Mouse (Mus musculus): Measurements from ENCODE around the gene Zcchc10. TPM values are rescaled to one million over a fixed set of nuclear protein-coding genes. Genes with fewer than 3 reads are reported as not detected.
A peak's percentile ranks its signal among the peaks of the same experiment; 100 is the strongest.

The Zcchc10 gene
- polyA plus RNA-seq, 1 experiment from 2014 or later, result 18.7 TPM

DNA sequence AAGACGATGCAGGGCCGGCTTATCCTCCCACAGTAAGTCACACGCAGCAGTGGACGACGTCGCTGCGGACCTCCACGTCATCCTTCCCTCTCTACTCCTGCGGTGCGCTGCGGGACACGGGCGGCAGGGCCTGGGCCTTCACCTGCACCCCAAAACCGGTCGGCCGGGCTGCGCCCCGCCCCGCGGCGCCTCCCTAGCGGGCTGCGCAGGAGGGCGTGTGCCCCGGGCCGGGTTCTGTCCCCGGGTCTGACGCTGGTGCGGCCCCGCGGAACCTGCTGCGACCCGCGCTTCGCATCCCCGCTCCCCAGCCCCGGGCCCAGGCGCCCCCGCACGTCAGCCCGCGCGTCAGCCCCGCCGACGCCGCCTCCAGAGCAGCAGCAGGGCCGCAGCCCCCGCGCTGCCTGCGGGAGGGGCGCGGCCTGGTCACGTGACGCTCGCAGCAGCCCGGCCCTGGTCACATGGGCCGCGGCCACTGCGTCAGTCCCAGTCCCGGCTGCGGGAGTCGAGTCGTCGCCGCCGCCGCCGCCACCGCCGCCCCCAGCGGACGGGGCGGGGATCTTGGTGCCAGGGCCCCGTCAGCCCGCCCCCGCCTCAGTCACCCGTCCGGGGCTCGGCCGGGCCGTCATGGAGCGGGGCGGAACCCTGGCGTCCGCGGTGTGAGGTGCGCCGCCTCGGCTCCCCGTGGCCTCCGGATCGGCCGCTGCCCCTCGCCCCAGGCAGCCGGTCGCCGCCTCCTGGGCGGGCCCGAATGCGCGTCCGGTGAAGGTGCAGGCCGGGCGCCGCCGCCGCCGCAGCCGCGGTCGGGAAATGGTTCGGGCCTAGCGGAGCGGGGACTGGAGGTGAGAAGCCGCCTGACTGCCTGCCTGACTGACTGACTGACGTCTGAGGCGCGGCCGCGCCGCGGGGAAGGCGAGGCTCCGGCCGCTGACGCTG lies 26.1 kb downstream of the Zcchc10 start, which contains the start of gene Aff4:
TSS of gene Aff4 (plus strand) at position 543 of the 933 bp plus-strand sequence.
- ATAC-seq (ENCODE audit: low read depth), result peak; percentile 96
- Histone ChIP-seq H3K9ac (replicated peaks; ENCODE audit: low read depth, low read length) (peak within 1 kb of the TSS; percentile 99), H3K27ac (ENCODE audit: low read depth, low read length) (peak within 1 kb of the TSS; percentile 99), H3K36me3 (ENCODE audit: control insufficient read depth, insufficient read depth, low read length) (no peaks in the 10 kb centered on the region), H3K4me2 (ENCODE audit: low read depth, low read length) (peak within 1 kb of the TSS; percentile 49), H3K9me3 (ENCODE audit: control insufficient read depth, low read length) (no peaks in the 10 kb centered on the region), H3K4me1 (ENCODE audit: control insufficient read depth, insufficient read depth, low read length) (peaks cover 5% of the 10 kb centered on the region), H3K4me3 (ENCODE audit: low read depth, low read length) (peak within 1 kb of the TSS; percentile 96), H3K27me3 (ENCODE audit: control insufficient read depth, insufficient read depth, low read length) (peaks cover 2% of the 10 kb centered on the region; the same call in 1 of the 2 replicates)
- WGBS, result under 1% methylated on average over 96 of the region's 127 CpGs

DNA sequence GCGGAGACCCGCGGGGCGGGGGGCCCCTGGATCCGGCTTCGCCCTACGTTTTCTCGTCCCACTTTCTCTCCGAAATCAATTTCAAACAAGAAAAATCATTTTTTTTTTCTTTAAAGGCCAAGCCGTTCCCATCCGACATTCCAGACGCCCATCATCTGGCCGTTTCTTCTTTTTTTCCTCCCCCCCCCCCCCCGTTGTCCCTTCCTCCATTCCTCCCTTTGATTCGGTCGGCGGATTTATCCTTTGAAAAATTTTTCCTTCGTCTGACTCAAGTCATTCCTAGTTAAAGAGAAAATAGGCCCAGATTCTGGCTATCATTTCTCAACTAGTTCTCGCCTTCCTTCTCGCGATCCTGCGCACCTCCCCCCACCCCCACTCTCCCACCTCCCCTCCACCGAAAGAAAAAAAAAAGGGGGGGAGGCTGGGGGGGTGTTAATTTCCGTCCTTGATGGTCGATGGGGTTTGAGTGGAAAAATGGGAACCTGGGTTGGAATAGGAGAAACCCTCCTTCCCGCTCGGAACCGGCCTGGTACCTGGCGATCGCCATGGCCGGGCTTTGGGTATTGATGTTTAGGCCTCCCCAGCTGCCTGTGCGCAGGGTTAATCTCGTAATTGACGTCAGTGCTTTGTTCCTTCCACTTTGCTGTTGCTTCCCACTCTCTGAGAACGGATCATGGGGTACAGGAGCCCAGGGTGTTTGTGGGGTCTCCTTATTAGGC lies 26.9 kb downstream of the Zcchc10 start:
- under 1% methylated on average over 34 of the region's 35 CpGs for WGBS
- Histone ChIP-seq H3K36me3 (ENCODE audit: control insufficient read depth, insufficient read depth, low read length) (no peaks in the 10 kb centered on the region), H3K27me3 (ENCODE audit: control insufficient read depth, insufficient read depth, low read length) (peaks cover 2% of the 10 kb centered on the region; the same call in 1 of the 2 replicates), H3K9me3 (ENCODE audit: control insufficient read depth, low read length) (no peaks in the 10 kb centered on the region), H3K9ac (replicated peaks; ENCODE audit: low read depth, low read length) (peak overlapping the region; percentile 99), H3K4me1 (ENCODE audit: control insufficient read depth, insufficient read depth, low read length) (peaks cover 5% of the 10 kb centered on the region), H3K4me3 (ENCODE audit: low read depth, low read length) (peak overlapping the region; percentile 96), H3K27ac (ENCODE audit: low read depth, low read length) (peak overlapping the region; percentile 99), H3K4me2 (ENCODE audit: low read depth, low read length) (peak overlapping the region; percentile 49)
- peak; percentile 23; the same call in 1 of the 2 replicates for ATAC-seq (ENCODE audit: low read depth)

DNA sequence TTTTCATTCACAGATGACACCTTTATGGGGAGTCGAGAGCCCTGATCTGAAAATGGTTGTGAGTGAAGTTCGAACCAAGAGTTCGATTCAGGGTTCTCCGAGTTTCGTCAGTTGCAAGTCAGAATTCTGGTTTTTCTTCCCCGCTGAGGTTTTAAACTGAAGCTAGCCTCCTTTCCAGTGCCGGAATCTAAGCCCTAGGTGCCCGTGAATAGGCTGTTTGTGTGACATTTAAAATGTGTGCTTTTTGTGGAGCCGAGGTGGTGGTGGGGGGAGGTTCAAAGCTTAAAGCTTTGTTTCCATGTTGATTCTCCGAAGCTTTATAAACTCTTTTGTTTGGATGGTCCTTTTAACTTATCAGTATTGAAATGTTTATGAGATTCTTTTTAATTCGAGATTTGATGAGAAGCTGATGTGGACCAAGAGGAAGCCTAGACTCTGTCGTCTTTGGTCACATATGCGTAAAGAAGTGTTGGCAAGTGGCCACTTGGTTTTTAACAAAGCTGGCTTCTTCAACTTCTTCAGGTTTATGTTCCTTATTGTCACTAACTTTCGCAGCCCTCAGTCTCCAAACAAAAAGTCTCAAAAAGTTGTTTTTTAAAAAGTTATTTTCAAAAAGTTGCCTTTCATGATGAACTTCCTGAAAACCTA lies 27.6 kb downstream of the Zcchc10 start:
- Histone ChIP-seq H3K4me2 (ENCODE audit: low read depth, low read length) (peak overlapping the region; percentile 49), H3K4me1 (ENCODE audit: control insufficient read depth, insufficient read depth, low read length) (peaks cover 5% of the 10 kb centered on the region), H3K27ac (ENCODE audit: low read depth, low read length) (peak overlapping the region; percentile 99), H3K9ac (replicated peaks; ENCODE audit: low read depth, low read length) (peak overlapping the region; percentile 99), H3K9me3 (ENCODE audit: control insufficient read depth, low read length) (no peaks in the 10 kb centered on the region), H3K27me3 (ENCODE audit: control insufficient read depth, insufficient read depth, low read length) (peaks cover 2% of the 10 kb centered on the region; the same call in 1 of the 2 replicates), H3K4me3 (ENCODE audit: low read depth, low read length) (peak overlapping the region; percentile 96), H3K36me3 (ENCODE audit: control insufficient read depth, insufficient read depth, low read length) (no peaks in the 10 kb centered on the region)
- 3% methylated on average over 14 of the region's 14 CpGs for WGBS
- no peak for ATAC-seq (ENCODE audit: low read depth)

DNA sequence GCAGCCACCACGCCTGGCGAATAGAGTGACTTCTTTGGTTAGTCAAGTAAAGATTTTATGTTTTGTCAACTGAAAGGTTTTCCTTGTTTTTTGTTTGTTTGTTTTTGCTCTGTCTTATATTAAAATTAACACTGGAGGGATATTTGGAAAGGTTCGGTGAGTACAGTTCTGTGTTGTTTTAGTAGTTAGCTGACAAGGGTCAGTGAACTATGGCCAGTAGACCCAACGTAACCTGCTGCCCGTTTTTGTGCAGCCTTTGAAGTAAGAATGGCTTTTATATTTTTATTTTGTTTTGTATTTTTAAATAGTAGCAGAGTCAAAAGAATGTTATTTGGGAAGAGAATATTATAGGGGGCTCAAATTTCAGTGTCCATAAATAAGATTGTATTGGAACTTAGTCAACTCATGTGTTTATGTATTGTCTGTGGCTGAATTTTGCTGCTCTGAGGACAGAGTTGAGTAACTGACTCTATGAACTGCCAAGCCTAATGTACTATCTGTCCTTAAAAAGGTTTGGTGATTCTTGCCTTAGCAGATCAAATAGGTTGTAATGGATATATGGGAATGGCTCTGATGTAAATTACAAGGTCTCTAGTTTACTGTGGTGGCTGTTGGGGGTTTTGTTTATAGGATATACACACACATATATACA lies 34.2 kb downstream of the Zcchc10 start:
- H3K9me3 ChIP-seq (ENCODE audit: control insufficient read depth, low read length), result no peaks in the 10 kb centered on the region
- WGBS, result 94% methylated on average over 5 of the region's 5 CpGs
- H3K27me3 ChIP-seq (ENCODE audit: control insufficient read depth, insufficient read depth, low read length), result no peaks in the 10 kb centered on the region
- no peaks in the 10 kb centered on the region for H3K4me1 ChIP-seq (ENCODE audit: control insufficient read depth, insufficient read depth, low read length)
- H3K4me2 ChIP-seq (ENCODE audit: low read depth, low read length), result no peak overlapping the region
- ATAC-seq (ENCODE audit: low read depth), result no peak
- H3K4me3 ChIP-seq (ENCODE audit: low read depth, low read length), result no peak overlapping the region
- H3K27ac ChIP-seq (ENCODE audit: low read depth, low read length), result no peak overlapping the region
- H3K36me3 ChIP-seq (ENCODE audit: control insufficient read depth, insufficient read depth, low read length), result no peaks in the 10 kb centered on the region
- no peak overlapping the region for H3K9ac ChIP-seq (replicated peaks; ENCODE audit: low read depth, low read length)

DNA sequence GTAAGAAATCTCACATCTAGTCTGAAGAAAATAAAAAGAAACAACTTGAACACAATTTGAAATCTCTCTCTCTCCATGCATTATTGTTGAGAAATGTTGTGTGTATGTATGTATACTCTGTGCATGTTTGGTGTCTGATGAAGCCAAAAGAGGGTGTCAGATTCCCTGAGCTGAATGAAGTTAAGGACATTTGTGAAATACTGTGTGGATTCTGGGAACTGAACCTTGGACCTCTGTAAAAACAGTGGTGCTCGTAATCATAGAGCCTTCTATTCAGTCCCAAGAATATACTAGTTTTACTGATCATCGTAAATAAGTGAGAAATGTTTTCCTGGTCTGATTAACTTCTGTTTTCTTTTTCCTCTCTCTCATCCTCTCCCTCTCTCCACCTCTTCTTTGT lies 42.6 kb downstream of the Zcchc10 start:
- no peaks in the 10 kb centered on the region for H3K27me3 ChIP-seq (ENCODE audit: control insufficient read depth, insufficient read depth, low read length)
- H3K4me2 ChIP-seq (ENCODE audit: low read depth, low read length), result no peak overlapping the region
- WGBS, result 85% methylated on average over 2 of the region's 2 CpGs
- no peaks in the 10 kb centered on the region for H3K4me1 ChIP-seq (ENCODE audit: control insufficient read depth, insufficient read depth, low read length)
- H3K9me3 ChIP-seq (ENCODE audit: control insufficient read depth, low read length), result no peaks in the 10 kb centered on the region
- no peak for ATAC-seq (ENCODE audit: low read depth)
- no peak overlapping the region for H3K9ac ChIP-seq (replicated peaks; ENCODE audit: low read depth, low read length)
- H3K4me3 ChIP-seq (ENCODE audit: low read depth, low read length), result no peak overlapping the region
- no peak overlapping the region for H3K27ac ChIP-seq (ENCODE audit: low read depth, low read length)
- H3K36me3 ChIP-seq (ENCODE audit: control insufficient read depth, insufficient read depth, low read length), result peaks cover 6% of the 10 kb centered on the region; the same call in 1 of the 2 replicates

DNA sequence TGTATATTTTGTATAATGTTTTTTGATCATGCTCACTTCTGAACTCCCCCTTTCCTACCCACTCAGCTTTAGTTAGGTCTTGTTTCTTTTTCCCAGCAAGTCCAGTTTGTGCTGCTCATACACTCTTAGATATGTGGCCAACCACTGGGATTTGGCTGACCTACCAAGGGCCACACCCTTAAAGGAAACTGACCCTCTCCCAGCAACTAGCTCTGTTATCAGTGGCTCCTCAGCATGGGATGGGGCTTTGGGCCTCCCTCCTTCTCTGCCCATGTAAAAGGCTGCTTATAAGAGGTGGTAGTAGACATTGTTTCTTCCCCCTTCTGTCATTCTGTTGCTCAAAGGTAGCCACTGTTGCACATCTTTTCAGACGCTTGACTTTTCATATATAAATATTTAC lies 54.4 kb downstream of the Zcchc10 start:
- no peak overlapping the region for H3K27ac ChIP-seq (ENCODE audit: low read depth, low read length)
- peaks cover 14% of the 10 kb centered on the region for H3K36me3 ChIP-seq (ENCODE audit: control insufficient read depth, insufficient read depth, low read length)
- H3K9me3 ChIP-seq (ENCODE audit: control insufficient read depth, low read length), result no peaks in the 10 kb centered on the region
- no peaks in the 10 kb centered on the region for H3K27me3 ChIP-seq (ENCODE audit: control insufficient read depth, insufficient read depth, low read length)
- ATAC-seq (ENCODE audit: low read depth), result no peak
- no peak overlapping the region for H3K4me2 ChIP-seq (ENCODE audit: low read depth, low read length)
- 83% methylated on average over 1 of the region's 1 CpGs for WGBS
- H3K4me3 ChIP-seq (ENCODE audit: low read depth, low read length), result no peak overlapping the region
- H3K4me1 ChIP-seq (ENCODE audit: control insufficient read depth, insufficient read depth, low read length), result no peaks in the 10 kb centered on the region
- H3K9ac ChIP-seq (replicated peaks; ENCODE audit: low read depth, low read length), result no peak overlapping the region

Other genes with a start within 250 kb of the Zcchc10 start
- gene Hspa4, start 24.2 kb upstream of the Zcchc10 start, polyA plus RNA-seq (2014; fragmentation: Nextera tagmentation; extraction: Ambion mirVana), result 51.7 and 53.8 TPM in 2 replicates
- gene Aff4, start 26.2 kb downstream of the Zcchc10 start, polyA plus RNA-seq (2014; fragmentation: Nextera tagmentation; extraction: Ambion mirVana), result 59.2 and 95.0 TPM in 2 replicates
- gene Leap2, start 98.5 kb downstream of the Zcchc10 start, polyA plus RNA-seq (2014; fragmentation: Nextera tagmentation; extraction: Ambion mirVana), result not detected in 2 replicates
- 771 and 826 TPM in 2 replicates for gene Uqcrq, start 106.2 kb downstream of the Zcchc10 start, polyA plus RNA-seq (2014; fragmentation: Nextera tagmentation; extraction: Ambion mirVana)
- 3.4 and 5.3 TPM in 2 replicates for gene Gdf9, start 106.3 kb downstream of the Zcchc10 start, polyA plus RNA-seq (2014; fragmentation: Nextera tagmentation; extraction: Ambion mirVana)
- 0.14 TPM in 1 of 2 replicates, not detected in the other for gene Gm10447, start 132.4 kb downstream of the Zcchc10 start, polyA plus RNA-seq (2014; fragmentation: Nextera tagmentation; extraction: Ambion mirVana)
- 1.8 and 2.9 TPM in 2 replicates for gene Shroom1, start 132.5 kb downstream of the Zcchc10 start, polyA plus RNA-seq (2014; fragmentation: Nextera tagmentation; extraction: Ambion mirVana)
- gene Gm9837, start 145.8 kb downstream of the Zcchc10 start, polyA plus RNA-seq (2014; fragmentation: Nextera tagmentation; extraction: Ambion mirVana), result not detected in 2 replicates
- 0.23 TPM in 1 of 2 replicates, not detected in the other for gene Gm9945, start 155.5 kb downstream of the Zcchc10 start, polyA plus RNA-seq (2014; fragmentation: Nextera tagmentation; extraction: Ambion mirVana)
- gene Sowaha, start 155.6 kb downstream of the Zcchc10 start, polyA plus RNA-seq (2014; fragmentation: Nextera tagmentation; extraction: Ambion mirVana), result 0.66 and 1.1 TPM in 2 replicates
- 20.5 and 25.0 TPM in 2 replicates for gene Sept8, start 194.6 kb downstream of the Zcchc10 start, polyA plus RNA-seq (2014; fragmentation: Nextera tagmentation; extraction: Ambion mirVana)
- 280 and 308 TPM in 2 replicates for gene Kif3a, start 242.7 kb downstream of the Zcchc10 start, polyA plus RNA-seq (2014; fragmentation: Nextera tagmentation; extraction: Ambion mirVana)